Mouse (Mus musculus): ENCODE measurements around the gene Atxn7. TPM values are rescaled to one million over a fixed set of nuclear protein-coding genes. Genes with fewer than 3 reads are reported as not detected.

The Atxn7 gene
- polyA plus RNA-seq, 2 experiments from 2014 or later: 12.0 to 13.9 TPM

Other genes starting within 250 kb of the Atxn7 start
- not detected for gene Gm281, start 47.0 kb upstream of the Atxn7 start, polyA plus RNA-seq (2017; shearing (Covaris generic))
- gene Thoc7, start 412 bp downstream of the Atxn7 start, polyA plus RNA-seq (2017; shearing (Covaris generic)): 100 to 1,000 TPM; 113 to 135 TPM
- gene Psmd6, start 159.5 kb downstream of the Atxn7 start, polyA plus RNA-seq (2017; shearing (Covaris generic)): 100 to 1,000 TPM; 126 to 136 TPM
- not detected for gene Olfr720, start 225.4 kb downstream of the Atxn7 start, polyA plus RNA-seq (2017; shearing (Covaris generic))